ENCODE assay signal across 9 mouse cellular contexts in the genomic region with DNA sequence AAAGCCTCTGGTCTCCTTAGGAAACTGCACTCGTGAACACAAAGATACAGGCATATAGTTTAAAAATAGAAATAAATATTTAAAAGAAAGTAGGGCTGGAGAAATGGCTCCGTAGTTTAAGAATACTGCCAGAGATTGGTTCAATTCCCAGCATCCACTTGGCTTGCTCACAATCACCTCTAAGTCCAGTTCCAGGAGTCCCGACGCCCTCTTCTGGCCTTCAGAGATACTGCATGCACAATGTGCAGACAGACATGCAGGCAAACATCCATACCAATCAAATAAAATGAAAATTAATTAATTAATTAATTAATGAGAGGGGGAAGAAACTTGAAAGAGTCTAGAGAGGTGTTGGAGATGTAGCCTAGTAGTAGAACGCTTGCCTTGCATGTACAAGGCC.
DNase-seq lines count a peak whose midpoint lies in the region; ATAC-seq lines count a peak whose summit lies in the region.
"Had no signal": no experiment of that assay in that cellular context is flagged by ENCODE, and none has a peak within 500 bp of the region (broad histone marks: within the 10 kb centered on the region; RNA-seq: fewer than 3 reads in every experiment).

No protein-coding gene starts in this region.

- no peak overlapping the region for H3K4me2 ChIP-seq in limb, embryonic 11.5 days (ENCODE audit: low read depth, severe bottlenecking)
- H3K4me2 ChIP-seq in limb, embryonic 15.5 days = 0 out of 2 replicates have a peak overlapping the region, but pooled peaks have one; percentile 83

- H3K9me3 ChIP-seq in limb, embryonic 11.5 days (ENCODE audit: control insufficient read depth, low read length) = no peaks in the 10 kb centered on the region
- H3K9me3 ChIP-seq in limb, embryonic 10.5 days (replicated peaks) = no peaks in the 10 kb centered on the region
- H3K9me3 ChIP-seq in limb, embryonic 15.5 days = no peaks in the 10 kb centered on the region
- H3K9me3 ChIP-seq: heart, embryonic 13.5 days had no signal

- H3K4me1 ChIP-seq in limb, embryonic 11.5 days (ENCODE audit: control insufficient read depth, insufficient read depth, low read length) = peaks cover 18% of the 10 kb centered on the region; the same call in 1 of the 2 replicates
- H3K4me1 ChIP-seq in limb, embryonic 10.5 days = peaks cover 54% of the 10 kb centered on the region
- H3K4me1 ChIP-seq in limb, embryonic 15.5 days = peaks cover 27% of the 10 kb centered on the region

- H3K27ac ChIP-seq in limb, embryonic 11.5 days (replicated peaks; ENCODE audit: low read depth, low read length) = no peak overlapping the region
- no peak overlapping the region for H3K27ac ChIP-seq in limb, embryonic 10.5 days
- no peak overlapping the region for H3K27ac ChIP-seq in limb, embryonic 15.5 days

- no peak for ATAC-seq in limb, embryonic 11.5 days (ENCODE audit: insufficient number of reproducible peaks, low FRiP score, low TSS enrichment, low read depth)
- no peak for ATAC-seq in limb, embryonic 15.5 days (ENCODE audit: insufficient number of reproducible peaks, low FRiP score, low TSS enrichment, low read depth)

- no peak overlapping the region for H3K4me3 ChIP-seq in limb, embryonic 11.5 days (ENCODE audit: low read depth, low read length)
- H3K4me3 ChIP-seq in limb, embryonic 10.5 days = no peak overlapping the region
- no peak overlapping the region for H3K4me3 ChIP-seq in limb, embryonic 15.5 days

- no peak overlapping the region for H3K9ac ChIP-seq in limb, embryonic 11.5 days (ENCODE audit: low read length)
- H3K9ac ChIP-seq in limb, embryonic 15.5 days = no peak overlapping the region

- no peaks in the 10 kb centered on the region for H3K36me3 ChIP-seq in limb, embryonic 11.5 days (ENCODE audit: control insufficient read depth, insufficient read depth, low read length)
- H3K36me3 ChIP-seq in limb, embryonic 10.5 days = no peaks in the 10 kb centered on the region
- no peaks in the 10 kb centered on the region for H3K36me3 ChIP-seq in limb, embryonic 15.5 days
- H3K36me3 ChIP-seq: heart, embryonic 13.5 days had no signal

- 44% methylated on average over 5 of the region's 5 CpGs for WGBS in limb, embryonic 11.5 days
- 39% methylated on average over 5 of the region's 5 CpGs for WGBS in limb, embryonic 10.5 days
- WGBS in limb, embryonic 15.5 days = 46% methylated on average over 5 of the region's 5 CpGs

- no peaks in the 10 kb centered on the region; the same call in 1 of the 2 replicates for H3K27me3 ChIP-seq in limb, embryonic 11.5 days (ENCODE audit: control insufficient read depth, insufficient read depth, low read length)
- peaks cover 68% of the 10 kb centered on the region for H3K27me3 ChIP-seq in limb, embryonic 10.5 days (ENCODE audit: low read depth, poor library complexity, severe bottlenecking)
- no peaks in the 10 kb centered on the region for H3K27me3 ChIP-seq in limb, embryonic 15.5 days

- DNase-seq in cerebellum, postnatal 10 days = peak; percentile 44 to 47
- DNase-seq in cerebellum, postnatal 25 days = no peak
- DNase-seq in limb, embryonic 11.5 days (ENCODE audit: low spot score) = peak; percentile 56
- no peak for DNase-seq in limb, embryonic 10.5 days (ENCODE audit: low spot score)
- peak; percentile 73 for DNase-seq in R1 (ENCODE audit: low read depth, low spot score)
- DNase-seq in urinary bladder, postnatal 36 days (ENCODE audit: low spot score in 2 of 2) = no peak
- DNase-seq in gastrocnemius, postnatal 10 days = no peak

Comparison
In these comparisons a context has a peak if more than half of its experiments do, and no peak if none do; other contexts are left out.
1. DNase-seq: peak in cerebellum, postnatal 10 days (2 of 2), limb, embryonic 11.5 days (single experiment) and R1 (single experiment); none in cerebellum, postnatal 25 days (0 of 2), limb, embryonic 10.5 days (single experiment), urinary bladder, postnatal 36 days (0 of 2) and gastrocnemius, postnatal 10 days (single experiment).